Mouse (Mus musculus) intestine, postnatal 0 days (tissue): ENCODE measurements around the gene Wnk1. TPM values are rescaled to one million over a fixed set of nuclear protein-coding genes. Genes with fewer than 3 reads are reported as not detected.

Source experiments
- ATAC-seq: fragments of 200-750 bp; cut with Nextera tagmentation; 2 replicates; pipeline ENCODE4 v1.8.0; 2017; ENCODE audit warnings: mild to moderate bottlenecking, moderate TSS enrichment, moderate library complexity
- H3K27ac ChIP-seq: fragments of 300-500 bp; sonication (generic); 2 replicates; pipeline ENCODE4 v1.5.1; 2014; ENCODE audit warnings: mild to moderate bottlenecking, low read depth, low read length, moderate library complexity
- H3K27me3 ChIP-seq: fragments of 300-500 bp; sonication (generic); replicated peaks from 2 replicates; pipeline ENCODE4 v1.6.1; 2014; ENCODE audit warnings: low read length, mixed read lengths; ENCODE audit not compliant: control insufficient read depth, insufficient read depth
- H3K36me3 ChIP-seq: fragments of 300-500 bp; sonication (generic); 2 replicates; pipeline ENCODE4 v1.6.1; 2014; ENCODE audit warnings: mild to moderate bottlenecking, moderate library complexity; ENCODE audit not compliant: control insufficient read depth, insufficient read depth
- H3K4me1 ChIP-seq: fragments of 300-500 bp; sonication (generic); replicated peaks from 2 replicates; pipeline ENCODE4 v1.6.1; 2014; ENCODE audit warnings: antibody characterized with exemption, low read length, mixed read lengths; ENCODE audit not compliant: control insufficient read depth, insufficient read depth
- H3K4me2 ChIP-seq: fragments of 300-500 bp; sonication (generic); replicated peaks from 2 replicates; pipeline ENCODE4 v1.6.1; 2014; ENCODE audit warnings: low read depth, mild to moderate bottlenecking, moderate library complexity
- H3K4me3 ChIP-seq: fragments of 300-500 bp; sonication (generic); 2 replicates; pipeline ENCODE4 v1.5.1; 2014; ENCODE audit warnings: low read depth, low read length
- H3K9ac ChIP-seq: fragments of 300-500 bp; sonication (generic); 2 replicates; pipeline ENCODE4 v1.6.1; 2014; ENCODE audit warnings: mild to moderate bottlenecking, low read depth, low read length
- H3K9me3 ChIP-seq: fragments of 300-500 bp; sonication (generic); 2 replicates; pipeline ENCODE4 v1.6.1; 2016; ENCODE audit warnings: mixed run types; ENCODE audit not compliant: control insufficient read depth
- CTCF ChIP-seq: sonication (generic); IDR thresholded peaks from 2 replicates; pipeline ENCODE4 v1.5.1; 2016; ENCODE audit warnings: low read depth, mild to moderate bottlenecking, control low read depth, antibody characterized with exemption, moderate library complexity
- WGBS: fragments of 180-500 bp; shearing (Covaris S2); extraction: QIAGEN DNeasy Blood & Tissue Kit; methylation state at CpG from one replicate; pipeline ENCODE4 v1.1.7; 2014; 5-methylcytosine and 5-hydroxymethylcytosine counted together
- polyA plus RNA-seq: library from polyadenylated mRNA; unstranded; fragments of >200 nt; fragmentation: Nextera tagmentation; extraction: Ambion mirVana; gene quantifications from 2 replicates; pipeline ENCODE4 v1.2.1, GENCODE M21; 2015

Gene Wnk1
- polyA plus RNA-seq, 1 experiment from 2014 or later, result 36.9 TPM

DNA sequence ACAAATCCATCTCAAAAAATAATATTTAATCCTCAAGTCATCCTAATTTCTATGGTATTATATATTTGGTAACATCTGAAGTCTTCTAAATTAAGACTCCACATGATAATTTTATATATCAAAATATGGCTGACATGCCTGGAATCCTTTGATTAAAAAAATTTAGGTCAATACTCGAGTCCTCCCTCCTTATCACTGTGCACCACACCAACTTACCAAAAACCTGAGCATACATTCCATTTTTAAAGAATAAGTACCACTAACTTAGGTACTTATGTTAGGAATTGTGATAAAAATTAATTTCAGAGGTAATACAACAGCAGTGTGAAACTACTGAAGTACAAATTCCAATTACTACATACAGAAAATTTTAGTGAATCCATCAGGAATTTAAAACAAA is 27.5 kb downstream of the Wnk1 start:
- ATAC-seq, result no peak
- H3K27me3 ChIP-seq, result no peaks in the 10 kb centered on the region
- no peaks in the 10 kb centered on the region for H3K9me3 ChIP-seq
- no peaks in the 10 kb centered on the region for H3K4me1 ChIP-seq
- TF ChIP-seq CTCF, result no peak
- H3K27ac ChIP-seq, result no peak overlapping the region
- H3K4me3 ChIP-seq, result no peak overlapping the region
- H3K36me3 ChIP-seq, result no peaks in the 10 kb centered on the region
- no peak overlapping the region for H3K9ac ChIP-seq
- WGBS, result 69% methylated on average over 1 of the region's 1 CpGs
- no peak overlapping the region for H3K4me2 ChIP-seq

DNA sequence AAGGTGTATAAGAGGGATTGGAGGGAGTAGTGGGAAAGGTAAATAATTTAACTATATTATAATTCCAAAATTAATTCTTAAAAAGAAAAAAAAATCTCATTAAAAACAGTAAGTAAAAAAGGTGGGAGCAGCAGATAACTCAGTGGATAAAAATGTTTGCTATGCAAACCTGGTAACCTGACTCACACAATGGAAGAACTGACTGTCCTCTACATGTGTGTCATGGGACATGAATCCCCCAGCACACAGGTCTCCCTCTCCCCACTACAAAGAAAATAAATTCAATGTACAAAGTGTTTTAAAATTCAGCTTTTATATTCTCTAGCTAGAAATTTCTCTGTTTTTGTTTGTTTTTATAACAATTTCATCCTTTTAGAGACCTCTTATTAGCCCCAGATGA is 27.9 kb downstream of the Wnk1 start:
- no peak for ATAC-seq
- Histone ChIP-seq H3K27me3 (no peaks in the 10 kb centered on the region), H3K9ac (no peak overlapping the region), H3K27ac (no peak overlapping the region), H3K4me3 (no peak overlapping the region), H3K9me3 (no peaks in the 10 kb centered on the region), H3K36me3 (no peaks in the 10 kb centered on the region), H3K4me1 (no peaks in the 10 kb centered on the region), H3K4me2 (no peak overlapping the region)
- TF ChIP-seq CTCF, result no peak

DNA sequence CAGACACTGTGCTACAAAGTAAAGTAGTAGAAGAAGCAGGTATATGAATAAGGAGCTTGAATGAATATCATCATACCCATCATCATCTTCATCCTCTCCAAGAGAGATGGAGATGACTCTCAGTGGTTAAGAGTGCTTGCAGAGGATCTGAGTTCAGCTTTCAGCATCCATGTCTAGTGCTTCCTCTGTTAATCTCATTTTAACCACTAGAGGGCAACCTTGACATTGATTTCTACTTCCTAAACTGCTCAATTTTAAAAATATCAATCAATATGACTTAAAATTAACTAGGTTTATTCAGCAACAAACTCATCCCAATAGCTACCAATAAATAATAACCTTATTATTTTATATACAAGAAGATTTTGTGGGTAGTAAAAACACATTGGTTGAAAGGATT is 36.8 kb downstream of the Wnk1 start:
- ATAC-seq, result no peak
- TF ChIP-seq CTCF, result peak; percentile 74
- H3K27me3 ChIP-seq, result no peaks in the 10 kb centered on the region

DNA sequence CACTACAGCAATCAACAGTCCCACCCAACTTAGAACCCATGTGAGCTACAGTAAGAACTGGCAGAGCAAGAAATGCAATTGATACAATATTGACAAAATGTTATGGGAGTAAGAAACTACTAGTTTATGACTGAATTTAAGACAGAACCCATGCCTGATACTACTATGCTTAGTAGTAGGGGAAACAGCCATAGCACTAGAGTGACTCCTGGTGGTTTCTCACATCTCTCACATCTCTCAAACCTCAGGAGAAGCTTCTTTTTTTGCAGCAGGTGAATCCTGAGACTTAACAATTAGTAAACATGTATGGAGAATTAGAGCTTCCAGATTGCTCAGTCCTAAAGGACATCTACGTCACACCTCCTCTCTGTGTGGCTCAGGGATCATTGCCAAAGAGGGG is 42.0 kb downstream of the Wnk1 start:
- H3K4me1 ChIP-seq, result no peaks in the 10 kb centered on the region
- H3K27me3 ChIP-seq, result no peaks in the 10 kb centered on the region
- H3K4me2 ChIP-seq, result no peak overlapping the region
- H3K9me3 ChIP-seq, result no peaks in the 10 kb centered on the region
- peak; percentile 41 for TF ChIP-seq CTCF
- peaks cover 8% of the 10 kb centered on the region; the same call in 1 of the 2 replicates for H3K36me3 ChIP-seq
- no peak overlapping the region for H3K4me3 ChIP-seq
- no peak overlapping the region for H3K9ac ChIP-seq
- WGBS, result 76% methylated on average over 1 of the region's 1 CpGs
- no peak overlapping the region for H3K27ac ChIP-seq
- ATAC-seq, result no peak

More for the DNA sequence above, 36.8 kb downstream of the Wnk1 start:
- H3K4me3 ChIP-seq, result no peak overlapping the region
- no peaks in the 10 kb centered on the region for H3K4me1 ChIP-seq
- H3K36me3 ChIP-seq, result peaks cover 6% of the 10 kb centered on the region; the same call in 1 of the 2 replicates
- no peak overlapping the region for H3K9ac ChIP-seq
- H3K27ac ChIP-seq, result no peak overlapping the region
- H3K4me2 ChIP-seq, result no peak overlapping the region
- no peaks in the 10 kb centered on the region for H3K9me3 ChIP-seq

DNA sequence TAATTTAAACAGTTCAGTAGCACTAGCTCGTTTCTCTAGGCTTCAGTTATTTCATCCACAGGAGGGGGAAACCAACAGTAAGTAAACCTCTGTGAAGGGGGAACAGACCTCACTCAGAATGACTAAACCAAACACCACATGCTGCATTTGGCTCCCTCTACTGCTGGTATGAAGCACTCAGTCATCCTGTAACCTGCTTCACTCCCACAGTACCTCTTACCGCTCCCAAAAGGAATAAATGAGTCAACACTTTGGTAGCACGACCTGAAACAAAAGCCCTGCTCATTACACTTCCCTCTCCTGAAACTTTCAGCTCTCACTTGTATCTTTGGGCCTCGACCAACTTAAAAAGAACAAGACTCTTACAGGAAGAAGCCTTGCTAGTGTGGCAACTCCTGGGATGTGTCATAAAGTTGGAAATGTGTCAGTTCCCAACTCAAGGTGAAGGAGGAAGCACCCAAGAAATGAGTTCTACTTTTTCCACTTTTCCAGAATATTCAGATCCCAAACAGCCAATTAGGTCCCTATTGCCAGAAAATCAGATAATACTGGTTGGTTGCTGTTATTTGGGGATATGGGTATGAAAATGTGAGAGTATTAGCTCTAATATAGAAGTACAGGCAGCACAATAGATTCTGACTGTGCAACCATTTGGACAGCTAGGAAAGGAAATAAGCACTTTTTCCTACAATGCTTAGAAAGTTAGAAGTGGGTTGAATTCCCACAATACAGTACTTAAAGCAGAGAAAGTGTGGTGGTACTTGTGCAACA is 114.1 kb downstream of the Wnk1 start:
- no peaks in the 10 kb centered on the region for H3K27me3 ChIP-seq
- H3K4me2 ChIP-seq, result no peak overlapping the region
- ATAC-seq, result no peak
- H3K36me3 ChIP-seq, result peaks cover 71% of the 10 kb centered on the region
- TF ChIP-seq CTCF, result peak; percentile 68
- no peaks in the 10 kb centered on the region for H3K4me1 ChIP-seq
- H3K27ac ChIP-seq, result no peak overlapping the region
- H3K9me3 ChIP-seq, result no peaks in the 10 kb centered on the region
- WGBS, result 50% methylated on average over 4 of the region's 4 CpGs
- H3K9ac ChIP-seq, result no peak overlapping the region
- no peak overlapping the region for H3K4me3 ChIP-seq

DNA sequence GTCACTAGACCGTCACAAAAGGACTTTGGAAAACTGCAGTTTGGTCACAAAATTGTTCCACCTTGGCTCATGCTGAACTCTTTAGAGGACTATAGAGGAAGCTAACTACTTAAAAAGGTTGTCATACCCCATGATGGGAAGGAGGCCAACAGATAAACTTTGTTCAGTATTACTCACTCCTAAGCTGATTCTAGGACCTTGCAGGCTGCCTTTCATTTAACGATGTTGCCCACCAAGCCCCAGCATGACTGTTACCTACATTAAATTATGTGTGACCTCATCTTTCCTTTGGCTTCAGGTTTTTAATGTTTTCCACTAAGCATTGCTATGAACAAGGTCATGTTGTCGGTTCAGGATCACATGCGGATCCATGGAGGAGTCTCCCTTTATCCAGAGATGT is 115.9 kb downstream of the Wnk1 start:
- Histone ChIP-seq H3K27me3 (no peaks in the 10 kb centered on the region), H3K4me1 (no peaks in the 10 kb centered on the region), H3K9me3 (no peaks in the 10 kb centered on the region), H3K27ac (no peak overlapping the region), H3K4me2 (no peak overlapping the region), H3K4me3 (no peak overlapping the region), H3K9ac (no peak overlapping the region), H3K36me3 (peaks cover 71% of the 10 kb centered on the region)
- WGBS, result 91% methylated on average over 4 of the region's 4 CpGs
- no peak for ATAC-seq
- no peak for TF ChIP-seq CTCF

DNA sequence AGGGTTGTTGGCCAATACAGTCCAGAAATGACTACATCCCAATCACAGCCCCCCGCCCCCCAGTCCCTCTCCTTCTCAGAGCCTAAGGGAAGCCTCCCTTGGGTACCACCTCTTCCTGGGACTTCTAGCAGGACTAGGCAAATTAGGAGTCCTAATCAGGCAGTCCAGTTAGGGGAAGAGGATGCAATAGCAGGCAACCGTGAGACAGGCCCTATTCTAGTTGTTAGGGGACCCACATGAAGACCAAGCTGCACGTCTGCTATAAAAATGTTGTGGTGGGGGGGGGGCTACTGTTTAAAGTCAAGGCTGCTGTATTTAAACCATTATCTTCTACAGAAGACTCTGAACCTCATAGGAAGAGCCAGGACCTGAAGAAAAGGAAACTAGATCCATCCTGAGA is 116.3 kb downstream of the Wnk1 start:
- Histone ChIP-seq H3K4me1 (no peaks in the 10 kb centered on the region), H3K9me3 (no peaks in the 10 kb centered on the region), H3K36me3 (peaks cover 69% of the 10 kb centered on the region), H3K9ac (no peak overlapping the region), H3K4me2 (no peak overlapping the region), H3K27me3 (no peaks in the 10 kb centered on the region), H3K27ac (no peak overlapping the region), H3K4me3 (no peak overlapping the region)
- TF ChIP-seq CTCF, result no peak
- no peak for ATAC-seq
- 85% methylated on average over 3 of the region's 3 CpGs for WGBS
